Mouse (Mus musculus): ENCODE measurements at regions not wholly inside any gene's neighbourhood (a gene's known extent, or its start where the extent isn't known, plus 50 kb on each side); places are given as distances from the start of the nearest gene placed in this dataset.

DNA sequence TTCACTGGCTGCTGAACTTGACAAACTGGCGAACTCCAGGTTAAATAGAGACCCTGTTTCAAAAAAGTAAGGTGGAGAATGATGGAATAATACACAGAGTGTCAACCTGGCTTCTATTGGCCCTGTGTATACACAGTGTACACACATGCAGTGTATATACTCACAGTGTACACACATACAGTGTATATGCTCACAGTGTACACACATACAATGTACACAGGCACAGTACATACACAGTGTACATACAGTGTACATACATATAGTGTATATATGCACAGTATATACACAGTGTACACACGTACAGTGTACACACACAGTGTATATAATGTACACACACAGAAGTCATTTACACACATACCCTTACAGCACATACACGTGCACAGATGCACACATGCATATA is 52.4 kb upstream of the Aldh1b1 start:
- DNase-seq (ENCODE audit: low read depth): no peak

- no peak for DNase-seq (ENCODE audit: low read depth)
Measured at GRCm38 (mm10) chr4:45745746-45746145, 53.1 kb upstream of the Aldh1b1 start.

- no peak for DNase-seq (ENCODE audit: low read depth)
Measured at GRCm38 (mm10) chr4:45744849-45745407, 53.9 kb upstream of the Aldh1b1 start.

GRCm38 (mm10) chr4:45740779-45741365 is 58.0 kb upstream of the Aldh1b1 start:
- no peak for DNase-seq (ENCODE audit: low read depth)

- DNase-seq (ENCODE audit: low read depth): no peak
Measured at GRCm38 (mm10) chr4:45740319-45740718, 58.5 kb upstream of the Aldh1b1 start.

DNA sequence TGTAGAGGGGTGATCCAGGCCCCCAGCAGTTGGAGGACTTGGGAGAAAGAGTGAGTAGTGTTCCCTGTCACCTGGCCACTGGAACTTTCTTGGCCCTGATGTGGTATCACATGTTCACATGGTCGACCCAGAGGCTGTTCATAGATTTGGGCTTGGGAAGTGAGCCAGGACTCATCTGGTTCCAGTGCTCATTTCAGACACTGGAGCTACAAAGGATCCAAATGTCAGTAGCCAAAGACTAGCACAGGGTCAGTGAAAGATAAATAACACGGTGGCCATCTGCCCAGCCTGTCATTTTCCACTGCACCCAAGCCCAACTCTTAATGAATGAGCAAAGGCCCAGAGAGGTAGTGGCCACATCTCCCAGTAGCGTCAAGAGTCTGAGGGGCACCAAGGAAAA is 59.1 kb upstream of the Aldh1b1 start:
- DNase-seq (ENCODE audit: low read depth): no peak

DNA sequence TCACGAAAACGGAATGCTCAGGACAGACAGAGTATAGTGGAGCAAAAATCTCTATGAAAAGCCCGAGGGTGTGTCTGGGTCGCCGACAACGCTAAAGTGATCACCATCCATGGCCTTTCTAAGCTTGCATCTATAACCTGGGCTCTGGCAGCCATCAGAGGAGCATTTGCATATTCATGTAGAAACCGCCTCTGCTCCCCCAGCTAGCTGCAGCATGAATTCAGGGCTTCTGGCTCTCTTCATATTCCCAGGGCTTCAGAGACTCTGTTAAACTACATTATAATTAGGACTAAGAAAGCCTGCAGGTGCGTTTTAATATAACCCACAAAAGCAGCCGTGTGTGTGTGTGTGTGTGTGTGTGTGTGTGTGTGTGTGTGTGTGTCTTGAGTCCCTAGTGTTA is 59.7 kb upstream of the Aldh1b1 start:
- DNase-seq (ENCODE audit: low read depth): no peak

DNA sequence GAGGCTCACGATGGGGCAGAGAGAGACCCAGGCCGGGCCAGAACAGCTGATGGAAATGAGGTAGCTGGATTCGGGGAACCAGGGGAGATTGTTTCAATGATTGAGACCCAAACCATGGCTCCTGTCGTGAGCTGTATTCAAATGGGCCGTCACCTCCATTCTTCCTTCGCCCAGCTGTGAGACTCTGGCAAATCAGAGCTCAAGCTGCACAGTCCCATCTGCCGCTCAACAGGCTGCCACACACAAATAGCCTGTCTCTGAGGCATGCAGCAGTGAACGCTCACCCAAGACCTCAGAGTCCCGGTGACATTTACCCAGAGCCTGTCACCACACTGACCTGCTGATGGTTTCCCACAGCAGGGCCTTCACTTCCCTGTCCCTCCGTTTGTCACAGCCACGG is 60.1 kb upstream of the Aldh1b1 start:
- no peak for DNase-seq (ENCODE audit: low read depth)

GRCm38 (mm10) chr4:45736215-45736815 is 62.5 kb upstream of the Aldh1b1 start:
- DNase-seq (ENCODE audit: low read depth): no peak

GRCm38 (mm10) chr4:45734011-45734410 is 64.8 kb upstream of the Aldh1b1 start:
- no peak for DNase-seq (ENCODE audit: low read depth)

DNA sequence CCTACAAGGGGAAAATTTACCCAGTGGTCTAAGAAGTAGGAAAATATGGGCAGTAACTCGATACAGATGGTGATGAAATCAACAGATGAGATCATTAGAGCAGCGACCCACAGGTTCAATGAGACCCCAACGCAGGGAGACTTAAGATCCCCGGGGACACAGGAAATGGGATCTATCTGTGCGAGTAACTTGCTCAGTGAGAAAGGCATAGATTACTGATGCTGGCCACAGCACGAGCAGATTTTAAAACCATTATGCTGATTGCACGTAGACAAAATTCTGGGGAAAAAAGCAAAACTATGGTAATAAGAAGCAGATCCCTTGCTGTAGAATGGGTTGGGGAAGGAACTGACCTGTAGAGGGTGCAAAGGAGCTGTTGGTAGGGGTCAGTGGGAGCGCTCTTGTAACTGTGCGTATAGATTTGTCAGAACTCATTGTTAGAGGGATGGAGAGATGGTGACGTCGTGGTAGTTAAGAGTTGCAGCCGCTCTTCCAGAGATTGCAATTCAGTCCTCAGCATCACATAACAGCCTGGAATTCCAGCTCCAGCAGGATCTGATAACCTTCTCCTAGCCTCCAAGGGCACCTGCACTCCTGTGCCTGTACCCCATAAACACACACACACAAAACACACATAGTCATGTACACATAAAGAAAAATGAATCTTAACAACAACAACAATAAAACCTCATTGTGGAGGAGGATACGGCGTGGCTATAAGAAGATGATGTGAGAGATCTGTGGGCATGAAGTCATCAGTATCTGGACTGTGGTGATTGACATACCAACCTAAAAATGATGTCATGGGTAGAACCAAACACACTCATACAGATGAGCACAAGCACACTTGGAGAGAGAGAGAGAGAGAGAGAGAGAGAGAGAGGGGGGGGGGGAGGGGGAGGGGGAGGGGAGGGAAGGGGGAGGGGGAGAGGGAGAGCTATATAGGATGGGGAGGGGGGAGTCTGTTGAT is 67.7 kb upstream of the Aldh1b1 start:
- no peak for DNase-seq (ENCODE audit: low read depth)

- no peak for DNase-seq (ENCODE audit: low read depth)
Measured at GRCm38 (mm10) chr4:45729801-45730200, 69.0 kb upstream of the Aldh1b1 start.

DNA sequence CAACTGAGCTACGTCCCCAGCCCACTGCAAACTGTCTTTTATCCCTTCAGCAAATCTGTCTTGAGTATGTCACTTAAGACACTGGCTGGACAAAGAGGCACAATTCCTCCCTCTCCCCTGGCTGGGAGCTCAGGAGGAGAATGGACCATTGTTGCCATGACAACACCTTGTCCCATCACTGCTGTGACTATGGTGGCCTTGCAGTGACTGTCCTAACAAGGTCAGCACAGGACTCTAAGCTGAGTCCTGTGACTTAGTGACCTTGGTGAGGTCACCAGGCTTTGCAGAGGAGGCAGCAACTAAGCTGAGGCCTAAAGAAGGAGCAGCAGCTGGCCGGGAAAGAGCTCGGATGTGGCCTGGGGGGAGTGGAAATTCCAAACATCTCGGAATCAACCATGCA is 70.0 kb upstream of the Aldh1b1 start:
- DNase-seq (ENCODE audit: low read depth): no peak

GRCm38 (mm10) chr4:45727915-45728314 is 70.9 kb upstream of the Aldh1b1 start:
- DNase-seq (ENCODE audit: low read depth): no peak

- DNase-seq (ENCODE audit: low read depth): no peak
Measured at GRCm38 (mm10) chr4:45727474-45727873, 71.3 kb upstream of the Aldh1b1 start.

DNA sequence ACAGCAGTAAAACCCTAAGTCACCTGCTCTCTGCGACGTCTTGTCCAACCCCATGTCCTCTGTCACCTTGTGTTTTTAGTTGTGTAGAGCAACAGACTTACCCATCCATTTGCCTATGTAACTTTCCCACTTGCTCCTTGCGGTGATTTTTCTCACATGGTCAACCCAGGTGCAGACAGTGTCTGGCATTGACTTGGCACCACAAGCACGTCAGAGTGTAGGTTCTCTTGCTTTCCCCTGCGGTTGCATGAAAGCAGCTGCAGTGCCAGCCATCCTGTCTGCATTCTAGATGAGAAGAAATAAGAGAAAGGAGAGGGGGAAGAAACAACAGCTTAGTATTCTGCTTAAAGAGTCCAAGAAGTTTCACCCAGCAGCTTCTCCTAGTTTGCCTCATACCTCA is 72.0 kb upstream of the Aldh1b1 start:
- DNase-seq (ENCODE audit: low read depth): no peak

DNA sequence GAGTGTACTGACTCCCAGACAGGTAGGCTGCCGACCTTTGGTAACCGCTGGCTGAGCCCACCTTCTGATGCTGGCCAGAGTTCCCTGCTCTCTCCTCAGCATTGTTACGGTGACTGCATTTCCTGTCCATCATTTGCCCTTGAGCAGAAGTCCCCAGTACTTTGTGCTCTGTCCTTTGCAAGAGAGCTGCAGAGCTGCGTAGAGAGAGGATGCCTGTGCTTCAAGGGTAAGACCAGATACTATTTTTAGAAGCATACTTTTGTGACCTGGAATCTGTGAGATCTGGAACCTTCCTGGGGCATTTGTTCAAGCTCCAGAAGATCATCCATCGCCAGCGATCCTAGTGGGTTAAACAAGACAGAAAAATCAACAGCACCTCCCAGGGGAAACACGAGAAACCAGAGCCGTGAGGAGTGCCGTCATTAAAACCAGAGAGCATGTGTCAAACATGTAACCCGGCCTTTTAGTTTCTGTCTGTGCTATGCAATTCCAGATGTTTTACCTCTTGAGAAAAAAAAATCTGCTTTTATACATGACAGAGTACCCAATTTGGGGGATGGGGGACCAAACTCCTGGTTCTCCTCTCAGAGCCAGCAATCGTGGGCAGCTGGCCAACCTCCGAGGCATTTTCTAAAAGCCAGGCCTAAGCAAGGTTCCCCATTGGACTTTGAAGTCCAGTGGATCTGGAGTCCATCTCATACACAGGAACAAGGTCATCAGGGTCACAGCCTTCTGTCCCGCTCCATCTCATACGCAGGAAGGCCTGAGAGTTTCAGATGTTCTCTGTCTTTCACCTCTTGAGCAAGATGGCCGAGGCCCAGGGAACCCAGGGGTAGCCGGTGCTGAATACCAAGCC is 73.5 kb upstream of the Aldh1b1 start:
- no peak for DNase-seq (ENCODE audit: low read depth)

- DNase-seq (ENCODE audit: low read depth): no peak
Measured at GRCm38 (mm10) chr4:45720352-45720751, 78.5 kb upstream of the Aldh1b1 start.

- no peak for DNase-seq (ENCODE audit: low read depth)
Measured at GRCm38 (mm10) chr4:45719564-45719963, 79.3 kb upstream of the Aldh1b1 start.

- DNase-seq (ENCODE audit: low read depth): no peak
Measured at GRCm38 (mm10) chr4:45715878-45716277, 82.9 kb upstream of the Aldh1b1 start.

DNA sequence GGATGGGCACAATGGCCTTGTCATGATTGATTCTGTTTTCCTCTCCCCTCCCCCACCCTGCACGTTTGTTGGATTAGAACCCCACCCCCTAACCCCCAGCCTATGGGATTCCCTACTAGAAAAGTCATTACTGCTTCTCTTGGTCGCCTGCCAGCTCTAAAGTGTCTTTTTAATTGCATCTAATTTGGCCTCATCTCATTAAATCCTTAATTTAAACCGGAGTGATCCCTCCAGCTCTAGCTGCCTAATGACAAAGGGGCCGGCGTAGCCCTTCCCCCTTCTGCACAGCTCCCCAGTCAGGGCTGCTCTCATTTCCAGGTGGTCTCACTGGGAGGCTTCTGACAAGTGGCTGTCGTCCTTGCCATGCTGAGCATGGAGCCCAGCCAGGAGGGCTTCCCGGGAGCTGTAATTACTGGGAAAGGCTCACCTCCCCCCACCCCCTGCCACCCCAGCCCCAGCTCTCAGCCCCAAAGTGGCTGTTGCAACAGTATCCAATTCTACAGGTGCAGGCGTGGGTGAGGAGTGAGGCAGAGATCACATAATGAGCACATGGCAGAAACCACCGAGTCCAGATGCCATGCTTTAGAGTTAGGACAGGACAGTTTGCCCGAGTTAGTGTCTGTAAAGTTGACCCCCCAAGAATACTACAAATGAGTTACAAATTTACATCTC is 84.8 kb upstream of the Aldh1b1 start:
- DNase-seq (ENCODE audit: low read depth): no peak

All from naive thymus-derived CD4-positive, alpha-beta T cell, adult 2 months (primary cell).